In the genomic region with DNA sequence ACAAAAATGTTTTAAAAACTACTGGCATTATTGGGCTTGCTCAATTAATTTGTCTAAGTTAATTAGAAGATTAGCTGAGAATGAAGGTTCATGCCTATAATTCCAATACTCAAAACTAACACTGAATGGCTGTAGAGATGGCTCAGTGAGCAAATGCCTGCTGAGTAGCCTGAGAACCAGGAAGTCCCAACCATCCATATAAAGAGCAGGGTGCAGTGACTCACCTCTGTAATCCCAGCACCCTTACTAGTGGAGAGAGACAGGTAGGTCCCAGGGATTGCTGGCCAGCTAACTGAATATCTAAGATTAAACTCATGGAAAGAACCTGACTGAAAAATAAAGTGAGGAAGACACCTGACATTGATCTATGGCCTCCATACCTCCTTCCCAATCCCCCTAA, we compare ENCODE assay signal across 20 mouse cellular contexts. TPM values are rescaled to one million over a fixed set of nuclear protein-coding genes. Genes with fewer than 3 reads are reported as not detected.
"Had no signal": no experiment of that assay in that cellular context is flagged by ENCODE, and none has a peak within 500 bp of the region (broad histone marks: within the 10 kb centered on the region; RNA-seq: fewer than 3 reads in every experiment).

No protein-coding gene starts in this region.

- H3K27ac ChIP-seq: midbrain, embryonic 10.5 days; midbrain, embryonic 12.5 days; neural tube, embryonic 13.5 days; neural tube, embryonic 15.5 days had no signal

- ATAC-seq: midbrain, embryonic 16.5 days had no signal

- H3K9me3 ChIP-seq: midbrain, embryonic 10.5 days; midbrain, embryonic 12.5 days; neural tube, embryonic 13.5 days; neural tube, embryonic 15.5 days had no signal

- H3K27me3 ChIP-seq: midbrain, embryonic 12.5 days; neural tube, embryonic 13.5 days; neural tube, embryonic 15.5 days had no signal

- H3K4me2 ChIP-seq: lung, embryonic 14.5 days; midbrain, embryonic 12.5 days; neural tube, embryonic 13.5 days; neural tube, embryonic 15.5 days had no signal

- H3K4me3 ChIP-seq: midbrain, embryonic 10.5 days; midbrain, embryonic 12.5 days; myocyte; neural tube, embryonic 13.5 days; neural tube, embryonic 15.5 days had no signal

- DNase-seq: lung, adult 18-20 months; lung, embryonic 14.5 days; lung, postnatal 10 days; lung, postnatal 4 days; midbrain, embryonic 14.5 days; retina, postnatal 1 day; right cerebral cortex, adult 18-20 months; right cerebral cortex, postnatal 25 days; right cerebral cortex, postnatal 4 days; spleen, adult 18-20 months; thymus, adult 2 months; thymus, postnatal 25 days; thymus, postnatal 4 days had no signal

- H3K9ac ChIP-seq: lung, embryonic 14.5 days; midbrain, embryonic 12.5 days; neural tube, embryonic 13.5 days; neural tube, embryonic 15.5 days had no signal

- H3K4me1 ChIP-seq: midbrain, embryonic 10.5 days; midbrain, embryonic 12.5 days; neural tube, embryonic 13.5 days; neural tube, embryonic 15.5 days had no signal

RNA-seq across cellular contexts. Expression of gene Chac1, which starts 48.3 kb away (rescaled TPM):
- total RNA-seq: megakaryocyte-erythroid progenitor cell, adult 5-6 weeks had no signal
